ENCODE assay signal across 27 mouse cellular contexts in genomic region chr4:134602610-134603009, GRCm38 (mm10). TPM values are rescaled to one million over a fixed set of nuclear protein-coding genes. Genes with fewer than 3 reads are reported as not detected.
A peak's percentile ranks its signal among the peaks of the same experiment; 100 is the strongest.
DNase-seq lines count a peak whose midpoint lies in the region; ATAC-seq and TF ChIP-seq lines count a peak whose summit lies in the region.
"Had no signal": no experiment of that assay in that cellular context is flagged by ENCODE, and none has a peak within 500 bp of the region (broad histone marks: within the 10 kb centered on the region; RNA-seq: fewer than 3 reads in every experiment).

No protein-coding gene starts in this region.

- H3K4me3 ChIP-seq in hindbrain, embryonic 10.5 days: no peak overlapping the region
- no peak overlapping the region for H3K4me3 ChIP-seq in hindbrain, embryonic 13.5 days
- H3K4me3 ChIP-seq in neural tube, embryonic 13.5 days: no peak overlapping the region
- no peak overlapping the region for H3K4me3 ChIP-seq in neural tube, embryonic 15.5 days (replicated peaks)
- H3K4me3 ChIP-seq in liver, embryonic 12.5 days: no peak overlapping the region
- H3K4me3 ChIP-seq in liver, postnatal 0 days (ENCODE audit: low read depth, low read length): no peak overlapping the region
- H3K4me3 ChIP-seq: embryonic facial prominence, embryonic 13.5 days; forebrain, embryonic 12.5 days; intestine, embryonic 15.5 days; left cerebral cortex, adult 2 months; limb, embryonic 12.5 days; midbrain, embryonic 13.5 days; stomach, embryonic 15.5 days had no signal

- no peak for TF ChIP-seq EP300 in liver, postnatal 0 days (IDR thresholded peaks at IDR 0.05; ENCODE audit: low read depth)

- H3K9me3 ChIP-seq in hindbrain, embryonic 10.5 days: no peaks in the 10 kb centered on the region
- no peaks in the 10 kb centered on the region for H3K9me3 ChIP-seq in hindbrain, embryonic 13.5 days
- H3K9me3 ChIP-seq in neural tube, embryonic 13.5 days: no peaks in the 10 kb centered on the region
- no peaks in the 10 kb centered on the region for H3K9me3 ChIP-seq in neural tube, embryonic 15.5 days (replicated peaks)
- H3K9me3 ChIP-seq in liver, embryonic 12.5 days (replicated peaks): no peaks in the 10 kb centered on the region
- H3K9me3 ChIP-seq in liver, postnatal 0 days (ENCODE audit: low read length): no peaks in the 10 kb centered on the region
- H3K9me3 ChIP-seq: embryonic facial prominence, embryonic 13.5 days; forebrain, embryonic 12.5 days; intestine, embryonic 15.5 days; limb, embryonic 12.5 days; midbrain, embryonic 13.5 days; stomach, embryonic 15.5 days had no signal

- no peak for TF ChIP-seq CTCF in liver, postnatal 0 days (IDR thresholded peaks at IDR 0.05; ENCODE audit: low read depth)

- no peak for DNase-seq in hindbrain, embryonic 10.5 days (ENCODE audit: low spot score)
- no peak for DNase-seq in liver, postnatal 0 days
- no peak for DNase-seq in layer of hippocampus, postnatal 10 days (ENCODE audit: low spot score in 2 of 2)
- DNase-seq: adrenal gland, postnatal 10 days; cerebellum, adult 9-10 months; embryo, embryonic 11 days; gastrocnemius, postnatal 10 days; heart, postnatal 10 days; kidney, postnatal 4 days; layer of hippocampus, adult 9-11 months; lung, adult 18-20 months; right cerebral cortex, postnatal 25 days; thymus, postnatal 14 days had no signal

- H3K4me1 ChIP-seq in hindbrain, embryonic 10.5 days (replicated peaks): peaks cover 55% of the 10 kb centered on the region
- H3K4me1 ChIP-seq in hindbrain, embryonic 13.5 days (replicated peaks): peaks cover 66% of the 10 kb centered on the region
- peaks cover 62% of the 10 kb centered on the region for H3K4me1 ChIP-seq in neural tube, embryonic 13.5 days (replicated peaks)
- peaks cover 59% of the 10 kb centered on the region for H3K4me1 ChIP-seq in neural tube, embryonic 15.5 days
- peaks cover 50% of the 10 kb centered on the region for H3K4me1 ChIP-seq in liver, embryonic 12.5 days
- H3K4me1 ChIP-seq in liver, postnatal 0 days (ENCODE audit: insufficient read depth): peaks cover 28% of the 10 kb centered on the region

- H3K27me3 ChIP-seq in hindbrain, embryonic 10.5 days (ENCODE audit: insufficient read depth, poor library complexity, severe bottlenecking): no peaks in the 10 kb centered on the region
- H3K27me3 ChIP-seq in hindbrain, embryonic 13.5 days: no peaks in the 10 kb centered on the region
- no peaks in the 10 kb centered on the region for H3K27me3 ChIP-seq in neural tube, embryonic 13.5 days
- H3K27me3 ChIP-seq in neural tube, embryonic 15.5 days (replicated peaks): no peaks in the 10 kb centered on the region
- peaks cover 39% of the 10 kb centered on the region for H3K27me3 ChIP-seq in liver, embryonic 12.5 days (replicated peaks)
- H3K27me3 ChIP-seq in liver, postnatal 0 days (ENCODE audit: insufficient read depth, low read length): no peaks in the 10 kb centered on the region
- H3K27me3 ChIP-seq: forebrain, embryonic 12.5 days; intestine, embryonic 15.5 days; limb, embryonic 12.5 days; midbrain, embryonic 13.5 days; Patski had no signal

- no peak for ATAC-seq in hindbrain, embryonic 13.5 days (ENCODE audit: low FRiP score)
- no peak for ATAC-seq in neural tube, embryonic 13.5 days (ENCODE audit: low read depth)
- no peak for ATAC-seq in neural tube, embryonic 15.5 days (ENCODE audit: low FRiP score)
- ATAC-seq in liver, embryonic 12.5 days: no peak
- no peak for ATAC-seq in liver, postnatal 0 days
- no peak for ATAC-seq in erythroid progenitor cell, adult 5-6 weeks (replicated peaks; ENCODE audit: low FRiP score, poor library complexity, severe bottlenecking)
- ATAC-seq: hindbrain, postnatal 0 days; intestine, embryonic 15.5 days; midbrain, embryonic 13.5 days; Patski had no signal

- WGBS in hindbrain, embryonic 10.5 days: 75% methylated on average over 3 of the region's 3 CpGs
- 63% methylated on average over 3 of the region's 3 CpGs for WGBS in hindbrain, embryonic 13.5 days
- WGBS in neural tube, embryonic 13.5 days: 73% methylated on average over 3 of the region's 3 CpGs
- 49% methylated on average over 3 of the region's 3 CpGs for WGBS in neural tube, embryonic 15.5 days
- 32% methylated on average over 3 of the region's 3 CpGs for WGBS in liver, embryonic 12.5 days (ENCODE audit: insufficient replicate concordance)
- 39% methylated on average over 3 of the region's 3 CpGs for WGBS in liver, postnatal 0 days (ENCODE audit: insufficient replicate concordance)

- 0 out of 2 replicates have a peak overlapping the region, but pooled peaks have one; percentile 45 for H3K27ac ChIP-seq in hindbrain, embryonic 10.5 days
- H3K27ac ChIP-seq in hindbrain, embryonic 13.5 days: no peak overlapping the region
- H3K27ac ChIP-seq in neural tube, embryonic 13.5 days (replicated peaks): 0 out of 2 replicates have a peak overlapping the region, but pooled peaks have one; percentile 18
- no peak overlapping the region for H3K27ac ChIP-seq in neural tube, embryonic 15.5 days (replicated peaks)
- H3K27ac ChIP-seq in liver, embryonic 12.5 days: no peak overlapping the region
- no peak overlapping the region for H3K27ac ChIP-seq in liver, postnatal 0 days (ENCODE audit: low read depth)
- H3K27ac ChIP-seq: embryonic facial prominence, embryonic 13.5 days; forebrain, embryonic 12.5 days; hindbrain, postnatal 0 days; intestine, embryonic 15.5 days; limb, embryonic 12.5 days; midbrain, embryonic 13.5 days; stomach, embryonic 15.5 days had no signal

- H3K9ac ChIP-seq in hindbrain, embryonic 13.5 days: no peak overlapping the region
- no peak overlapping the region for H3K9ac ChIP-seq in neural tube, embryonic 13.5 days
- no peak overlapping the region for H3K9ac ChIP-seq in neural tube, embryonic 15.5 days (replicated peaks)
- no peak overlapping the region for H3K9ac ChIP-seq in liver, embryonic 12.5 days
- H3K9ac ChIP-seq in liver, postnatal 0 days (replicated peaks): no peak overlapping the region
- H3K9ac ChIP-seq: forebrain, embryonic 12.5 days; intestine, embryonic 15.5 days; limb, embryonic 12.5 days; midbrain, embryonic 13.5 days; stomach, embryonic 15.5 days had no signal

- H3K36me3 ChIP-seq in hindbrain, embryonic 10.5 days: no peaks in the 10 kb centered on the region
- H3K36me3 ChIP-seq in hindbrain, embryonic 13.5 days: no peaks in the 10 kb centered on the region
- no peaks in the 10 kb centered on the region for H3K36me3 ChIP-seq in neural tube, embryonic 13.5 days
- no peaks in the 10 kb centered on the region for H3K36me3 ChIP-seq in neural tube, embryonic 15.5 days
- no peaks in the 10 kb centered on the region for H3K36me3 ChIP-seq in liver, embryonic 12.5 days
- no peaks in the 10 kb centered on the region for H3K36me3 ChIP-seq in liver, postnatal 0 days (replicated peaks; ENCODE audit: insufficient read depth, low read length)
- H3K36me3 ChIP-seq: embryonic facial prominence, embryonic 13.5 days; forebrain, embryonic 12.5 days; intestine, embryonic 15.5 days; limb, embryonic 12.5 days; midbrain, embryonic 13.5 days; stomach, embryonic 15.5 days had no signal

- no peak overlapping the region for H3K4me2 ChIP-seq in hindbrain, embryonic 13.5 days
- H3K4me2 ChIP-seq in neural tube, embryonic 13.5 days: no peak overlapping the region
- no peak overlapping the region for H3K4me2 ChIP-seq in neural tube, embryonic 15.5 days
- H3K4me2 ChIP-seq in liver, embryonic 12.5 days: peak overlapping the region; percentile 43
- H3K4me2 ChIP-seq in liver, postnatal 0 days (ENCODE audit: low read depth, low read length): peak overlapping the region; percentile 40; the same call in 1 of the 2 replicates
- H3K4me2 ChIP-seq: embryonic facial prominence, embryonic 13.5 days; forebrain, embryonic 12.5 days; intestine, embryonic 15.5 days; limb, embryonic 12.5 days; midbrain, embryonic 13.5 days; stomach, embryonic 15.5 days had no signal

RNA-seq across cellular contexts. Expression of gene Selenon, which starts 50.6 kb away (rescaled TPM):
- polyA plus RNA-seq in hindbrain, embryonic 10.5 days (2016; fragmentation: Nextera tagmentation; extraction: Ambion mirVana): 8.6 and 10.3 TPM in 2 replicates
- 9.5 and 11.0 TPM in 2 replicates for polyA plus RNA-seq in hindbrain, embryonic 13.5 days (2015; fragmentation: Nextera tagmentation; extraction: Ambion mirVana)
- 11.3 and 17.1 TPM in 2 replicates for polyA plus RNA-seq in neural tube, embryonic 13.5 days (2015; fragmentation: Nextera tagmentation; extraction: Ambion mirVana)
- polyA plus RNA-seq in neural tube, embryonic 15.5 days (2015; fragmentation: Nextera tagmentation; extraction: Ambion mirVana): 8.4 and 19.4 TPM in 2 replicates
- 12.5 and 14.1 TPM in 2 replicates for polyA plus RNA-seq in liver, embryonic 12.5 days (2016; fragmentation: Nextera tagmentation; extraction: Ambion mirVana)
- polyA plus RNA-seq in liver, postnatal 0 days (2015; fragmentation: Nextera tagmentation; extraction: Ambion mirVana): 2.8 TPM in 2 replicates
- total RNA-seq in erythroid progenitor cell, adult 5-6 weeks (2015; ENCODE audit: low replicate concordance): 7.6 and 9.6 TPM in 2 replicates
- 0.77 and 2.2 TPM in 2 replicates for total RNA-seq in erythroid progenitor cell, adult 5-6 weeks (2017; ENCODE audit: low replicate concordance)
- total RNA-seq in layer of hippocampus, postnatal 10 days (2021): 10 to 100 TPM; 16.9 TPM

Comparison
In these comparisons a context has a peak if more than half of its experiments do, and no peak if none do; other contexts are left out.
1. H3K27ac ChIP-seq: peak in hindbrain, embryonic 10.5 days (single experiment) and neural tube, embryonic 13.5 days (single experiment); none in hindbrain, embryonic 13.5 days (single experiment), neural tube, embryonic 15.5 days (single experiment), liver, embryonic 12.5 days (single experiment) and liver, postnatal 0 days (single experiment).
2. H3K4me2 ChIP-seq: peak in liver, embryonic 12.5 days (single experiment) and liver, postnatal 0 days (single experiment); none in hindbrain, embryonic 13.5 days (single experiment), neural tube, embryonic 13.5 days (single experiment) and neural tube, embryonic 15.5 days (single experiment).